Mouse (Mus musculus): ENCODE results near the gene Plekhn1.
A peak's percentile ranks its signal among the peaks of the same experiment; 100 is the strongest.

The Plekhn1 gene

GRCm38 (mm10) chr4:156234701-156235213, at the start of gene Plekhn1:
Gene Plekhn1 (minus strand): TSS chr4:156234857.
- DNase-seq (ENCODE audit: low spot score), result peak; percentile 55

GRCm38 (mm10) chr4:156255078-156255839, 20.6 kb upstream of the Plekhn1 start, which contains the start of gene Samd11:
Gene Samd11 (minus strand): TSS chr4:156255657.
- DNase-seq (ENCODE audit: low spot score), result no peak

GRCm38 (mm10) chr4:156254361-156255077, 19.9 kb upstream of the Plekhn1 start:
- DNase-seq (ENCODE audit: low spot score), result no peak

GRCm38 (mm10) chr4:156253043-156253442, 18.4 kb upstream of the Plekhn1 start:
- no peak for DNase-seq (ENCODE audit: low spot score)

- no peak for DNase-seq (ENCODE audit: low spot score)
Observed at GRCm38 (mm10) chr4:156252619-156253018, 18.0 kb upstream of the Plekhn1 start.

- no peak for DNase-seq (ENCODE audit: low spot score)
Observed at GRCm38 (mm10) chr4:156252140-156252539, 17.5 kb upstream of the Plekhn1 start.

GRCm38 (mm10) chr4:156251081-156251480, 16.4 kb upstream of the Plekhn1 start:
- no peak for DNase-seq (ENCODE audit: low spot score)

- DNase-seq (ENCODE audit: low spot score), result no peak
Observed at GRCm38 (mm10) chr4:156249567-156249966, 14.9 kb upstream of the Plekhn1 start.

- no peak for DNase-seq (ENCODE audit: low spot score)
Observed at GRCm38 (mm10) chr4:156236651-156237447, 2.2 kb upstream of the Plekhn1 start.

GRCm38 (mm10) chr4:156235808-156236533, 1.3 kb upstream of the Plekhn1 start, which contains the start of gene Noc2l:
Gene Noc2l (plus strand): TSS chr4:156236010.
- peak; percentile 77 for DNase-seq (ENCODE audit: low spot score)

GRCm38 (mm10) chr4:156235360-156235770, 708 bp upstream of the Plekhn1 start:
- DNase-seq (ENCODE audit: low spot score), result no peak

- no peak for DNase-seq (ENCODE audit: low spot score)
Observed at GRCm38 (mm10) chr4:156234021-156234501, 596 bp downstream of the Plekhn1 start.

GRCm38 (mm10) chr4:156228393-156229024, 6.1 kb downstream of the Plekhn1 start:
- no peak for DNase-seq (ENCODE audit: low spot score)

GRCm38 (mm10) chr4:156227752-156228392, 6.8 kb downstream of the Plekhn1 start:
- DNase-seq (ENCODE audit: low spot score), result no peak

- no peak for DNase-seq (ENCODE audit: low spot score)
Observed at GRCm38 (mm10) chr4:156224276-156224675, 10.4 kb downstream of the Plekhn1 start.

- DNase-seq (ENCODE audit: low spot score), result no peak
Observed at GRCm38 (mm10) chr4:156219936-156220335, 14.7 kb downstream of the Plekhn1 start.

- DNase-seq (ENCODE audit: low spot score), result no peak
Observed at GRCm38 (mm10) chr4:156217838-156218237, 16.8 kb downstream of the Plekhn1 start.

- DNase-seq (ENCODE audit: low spot score), result no peak
Observed at GRCm38 (mm10) chr4:156217022-156217669, 17.5 kb downstream of the Plekhn1 start.

- no peak for DNase-seq (ENCODE audit: low spot score)
Observed at GRCm38 (mm10) chr4:156216196-156216595, 18.5 kb downstream of the Plekhn1 start.

GRCm38 (mm10) chr4:156215649-156216048, 19.0 kb downstream of the Plekhn1 start, which contains the start of gene Perm1:
Gene Perm1 (plus strand): TSS chr4:156215868.
- DNase-seq (ENCODE audit: low spot score), result no peak

Data from ovary, postnatal 14 days (tissue).